Mouse (Mus musculus) kidney, postnatal 36 days (tissue): ENCODE data around the gene Myo7a.

ENCODE experiments used
- DNase-seq, 2 experiments: peaks; one replicate each; pipeline ENCODE4 v3.0.0; 2021 to 2022; ENCODE audit warnings: mixed read lengths in 2 of 2

The Myo7a gene

DNA sequence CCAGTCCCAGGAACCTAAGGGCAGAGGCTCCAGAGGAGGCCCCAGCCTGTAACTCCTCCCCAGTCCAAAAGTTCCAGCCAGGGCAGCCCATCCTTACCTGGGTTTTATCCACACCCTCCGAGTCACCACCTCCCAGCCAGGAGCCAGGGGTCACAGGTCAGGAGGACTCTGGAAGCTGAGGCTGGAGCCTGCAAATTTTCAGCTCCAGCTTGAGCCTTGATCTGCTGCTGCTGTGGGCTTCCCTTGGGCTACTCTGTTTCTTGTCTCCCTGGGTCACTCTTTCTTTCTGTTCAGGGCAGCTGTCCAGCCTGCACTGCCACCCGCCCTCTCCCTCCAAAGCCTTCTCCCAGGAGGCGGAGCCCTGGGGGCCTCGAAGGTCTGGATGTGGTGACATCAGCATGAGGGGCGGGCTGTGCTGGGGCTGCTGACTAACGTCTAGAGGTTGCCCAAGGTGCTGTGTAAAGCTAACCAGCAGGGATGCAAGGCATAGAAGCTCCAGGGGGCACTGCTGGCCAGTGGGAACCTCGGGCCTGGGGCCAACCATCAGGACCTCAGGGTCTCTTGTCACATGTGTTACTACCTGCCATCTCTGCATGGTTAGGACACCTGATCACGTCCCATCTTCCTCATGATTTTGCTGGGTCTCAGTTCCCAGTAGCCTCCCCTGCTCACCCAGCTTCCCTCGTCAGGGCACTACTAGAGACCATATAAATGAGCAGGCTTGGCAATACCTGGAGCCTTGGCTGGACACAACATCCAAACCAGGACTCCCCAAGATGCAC is at the start of gene Myo7a:
Gene Myo7a, minus strand, starts transcription at position 346 of the 782 bp plus-strand sequence.
- DNase-seq, result peak; percentile 84 to 87

DNA sequence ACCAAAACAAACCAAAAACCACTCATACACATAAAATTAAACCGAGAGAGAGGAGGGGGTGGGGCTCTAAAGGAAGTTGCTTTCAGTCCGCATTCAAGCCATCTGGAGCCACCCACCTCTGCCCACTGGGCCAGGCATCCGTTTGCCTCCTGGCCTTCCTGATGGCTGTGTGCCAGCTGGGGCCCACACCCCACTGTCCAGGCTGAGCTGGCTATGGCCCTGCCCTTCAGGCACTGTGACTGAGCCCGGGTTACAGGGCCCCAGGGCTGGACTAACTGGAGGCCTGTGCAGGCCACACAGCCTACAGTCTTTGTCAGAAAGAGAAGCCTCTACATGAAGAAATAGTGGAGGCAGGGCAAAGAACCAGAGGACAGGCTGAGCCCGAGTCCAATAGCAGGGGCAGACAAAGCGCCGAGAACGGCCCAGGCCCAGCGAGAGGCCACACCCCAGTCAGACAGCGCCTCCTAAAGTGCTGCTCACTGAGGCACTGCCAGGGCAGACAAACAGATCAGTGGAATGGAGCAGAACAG is 45.7 kb upstream of the Myo7a start:
- peak; percentile 24 to 48 for DNase-seq

DNA sequence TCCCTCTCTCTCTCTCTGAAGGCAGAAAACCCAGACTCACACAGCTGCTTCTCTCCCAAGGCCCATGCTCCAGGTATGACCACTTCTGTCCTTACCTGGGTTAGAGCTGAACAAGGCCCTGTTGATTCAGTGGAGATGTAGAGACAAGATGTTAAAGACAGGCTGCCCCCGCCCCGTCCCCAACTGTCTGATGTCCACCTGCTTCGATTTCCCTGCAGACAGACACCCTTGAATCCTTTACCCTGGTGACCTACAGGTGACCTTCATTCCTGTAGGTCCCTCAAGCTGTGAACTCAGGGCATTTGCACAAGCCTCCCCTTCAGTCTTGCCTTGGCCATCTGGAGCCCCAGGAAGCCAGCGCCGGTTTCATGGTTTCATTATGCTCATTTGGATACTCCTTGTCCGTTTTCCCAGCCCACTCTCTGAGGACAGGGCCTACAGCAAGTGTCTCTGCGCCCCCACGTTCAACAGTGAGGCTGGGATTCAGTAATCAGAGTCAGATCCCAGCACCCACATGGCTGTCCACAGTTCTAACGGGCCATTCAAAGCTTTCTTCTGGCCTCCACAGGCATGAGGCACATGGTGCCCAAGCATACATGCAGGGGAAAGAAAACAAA is 45.2 kb upstream of the Myo7a start:
- no peak for DNase-seq

DNA sequence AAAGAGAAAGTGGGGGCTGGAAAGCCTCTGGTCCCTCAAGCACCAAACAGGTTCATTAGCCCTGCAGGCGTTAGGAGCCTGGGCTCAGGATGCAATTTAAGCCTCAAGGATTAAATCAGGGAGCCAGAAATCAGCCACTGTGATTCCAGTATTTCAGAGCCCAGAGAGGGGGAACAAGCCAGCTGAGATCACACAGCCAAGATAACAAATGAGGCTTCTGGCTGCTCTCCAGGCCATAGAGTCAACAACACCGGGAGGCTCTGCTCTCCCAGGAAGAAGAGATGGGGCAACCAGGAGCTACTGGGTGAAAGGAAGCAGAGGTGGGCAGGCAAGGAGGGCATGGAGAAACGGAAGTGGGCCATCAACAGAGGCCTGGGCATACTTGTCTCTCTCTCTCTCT is 44.4 kb upstream of the Myo7a start:
- DNase-seq, result no peak

GRCm38 (mm10) chr7:98162239-98162638 is 42.9 kb upstream of the Myo7a start:
- DNase-seq, result no peak

DNA sequence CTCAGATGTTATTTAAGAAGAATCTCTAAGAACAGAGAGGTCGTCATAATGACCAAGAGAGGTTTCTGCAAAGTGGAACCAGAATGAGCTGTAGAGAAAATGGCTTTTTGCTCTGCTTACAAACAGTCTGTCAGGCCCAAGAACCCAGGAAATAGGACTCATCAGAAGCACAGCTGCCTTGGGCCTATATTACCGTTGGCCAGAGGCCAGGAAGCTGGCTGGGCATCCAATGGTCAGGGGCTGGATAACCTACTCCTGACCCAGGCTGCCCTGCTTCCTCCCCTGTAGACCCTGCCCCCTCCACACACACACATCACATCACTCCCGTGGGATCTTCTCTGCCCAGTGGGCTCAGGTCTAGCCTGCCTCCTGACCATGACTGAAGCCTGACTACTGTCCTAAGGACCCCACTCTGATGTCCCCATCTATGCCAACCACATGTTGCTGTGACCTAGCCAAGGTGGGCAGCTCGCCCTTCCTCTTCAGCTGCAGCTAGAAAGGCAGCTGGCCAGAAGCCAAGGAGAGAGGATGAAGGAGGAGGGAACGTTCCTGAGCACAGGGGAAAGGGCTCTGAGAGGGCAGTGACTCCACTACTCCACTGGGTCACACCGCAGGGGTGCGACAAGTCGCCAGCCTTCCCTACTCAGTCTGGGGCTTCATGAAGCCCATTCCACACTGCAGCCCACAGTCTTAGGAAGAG is 40.9 kb upstream of the Myo7a start:
- peak; percentile 26 to 66 for DNase-seq

DNA sequence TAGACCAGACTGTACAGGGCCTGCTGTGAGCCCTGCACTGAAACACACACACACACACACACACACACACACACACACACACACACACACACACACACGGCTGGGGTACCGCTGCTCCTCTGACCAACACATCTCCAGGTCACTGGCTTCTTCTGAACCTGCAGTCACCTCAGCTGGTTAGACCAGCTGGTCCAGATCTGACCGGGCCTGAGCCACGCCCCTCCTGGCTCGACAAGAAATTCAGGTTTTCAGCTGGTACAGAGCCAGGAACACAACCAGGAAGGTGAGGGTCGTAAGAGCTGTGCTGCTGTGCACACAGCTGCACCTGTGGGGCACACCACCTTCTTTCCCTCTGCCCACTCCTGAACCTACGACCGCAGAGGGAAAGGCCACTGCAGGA is 39.2 kb upstream of the Myo7a start:
- DNase-seq, result peak; percentile 77 to 78

- no peak for DNase-seq
Measured at GRCm38 (mm10) chr7:98157636-98158332, 38.5 kb upstream of the Myo7a start.

DNA sequence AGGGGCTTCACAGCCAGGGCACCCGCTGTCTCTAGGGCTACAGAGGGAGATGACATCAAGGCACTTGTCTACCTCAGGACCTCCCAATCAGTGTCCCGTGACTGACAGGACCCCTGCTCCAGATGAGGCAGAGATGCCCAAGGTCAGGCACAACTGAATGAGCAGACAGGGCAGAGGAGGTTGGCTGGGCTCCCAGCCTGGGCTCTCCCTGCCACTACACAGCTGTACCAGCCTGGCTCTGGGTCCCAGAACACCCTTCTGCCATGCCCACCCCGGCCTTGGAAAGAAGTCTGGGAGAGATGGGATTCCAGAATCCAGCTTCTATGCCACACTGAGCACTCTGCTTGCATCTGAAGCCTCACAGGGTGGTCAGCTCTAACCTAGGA is 36.9 kb upstream of the Myo7a start:
- no peak for DNase-seq

DNA sequence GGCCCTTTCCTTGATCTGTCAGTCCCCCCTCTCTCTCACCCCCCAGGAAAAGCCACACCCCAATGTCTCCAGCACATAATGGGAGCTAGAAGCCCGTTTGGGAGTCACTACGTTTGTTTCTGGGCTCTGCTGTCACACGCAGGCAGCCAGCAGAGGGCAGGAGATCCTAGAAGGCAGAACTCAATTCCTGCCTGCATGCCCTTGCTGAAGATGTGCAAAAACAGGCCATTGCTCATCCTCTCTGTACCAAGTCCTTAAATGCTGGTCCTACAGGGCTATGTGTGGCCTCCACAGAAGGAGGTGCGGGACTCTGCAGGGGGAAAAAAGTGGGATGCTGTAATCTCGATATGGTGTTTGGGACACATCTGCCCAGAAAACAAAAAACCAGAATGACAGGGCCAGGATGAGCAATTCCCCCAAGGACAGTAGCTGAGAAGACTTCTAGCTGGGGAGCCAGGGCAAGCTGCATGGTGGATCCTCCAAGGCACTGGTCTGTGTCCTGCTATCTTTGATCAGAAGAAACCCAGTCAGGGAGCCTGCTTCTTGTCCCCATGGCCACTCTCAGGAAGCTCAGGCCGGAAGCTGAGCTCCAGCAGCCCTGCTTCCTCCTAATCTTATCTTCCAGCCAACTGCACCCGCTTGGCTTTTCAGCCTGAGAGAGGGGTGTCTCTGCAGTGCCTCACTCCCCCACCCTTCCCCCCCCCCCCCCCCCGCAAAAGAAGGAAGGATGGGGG is 36.4 kb upstream of the Myo7a start:
- peak; percentile 75 to 90 for DNase-seq

DNA sequence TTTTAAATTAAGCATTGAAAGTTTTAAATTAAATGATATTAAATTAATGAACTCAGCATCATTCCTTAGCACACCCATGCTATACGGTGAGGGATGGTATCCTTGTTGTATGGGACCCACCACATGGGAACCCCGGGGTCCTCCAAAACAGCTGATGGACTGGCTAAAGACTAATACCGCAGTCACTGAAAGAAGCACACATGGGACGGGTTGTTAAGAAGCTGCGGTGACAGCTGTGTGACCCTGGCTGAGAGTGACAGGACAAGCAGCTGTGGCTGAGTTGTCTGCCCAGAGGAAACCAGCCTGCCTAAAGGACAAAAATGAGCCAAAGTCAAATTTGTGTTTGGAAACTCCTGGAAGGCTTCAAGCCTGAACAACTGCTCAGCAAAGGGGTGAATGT is 34.6 kb upstream of the Myo7a start:
- no peak for DNase-seq

GRCm38 (mm10) chr7:98153345-98153744 is 34.0 kb upstream of the Myo7a start:
- DNase-seq, result no peak

- peak in 1 of 2 experiments; percentile 54 for DNase-seq
Measured at GRCm38 (mm10) chr7:98152400-98152799, 33.1 kb upstream of the Myo7a start.

DNA sequence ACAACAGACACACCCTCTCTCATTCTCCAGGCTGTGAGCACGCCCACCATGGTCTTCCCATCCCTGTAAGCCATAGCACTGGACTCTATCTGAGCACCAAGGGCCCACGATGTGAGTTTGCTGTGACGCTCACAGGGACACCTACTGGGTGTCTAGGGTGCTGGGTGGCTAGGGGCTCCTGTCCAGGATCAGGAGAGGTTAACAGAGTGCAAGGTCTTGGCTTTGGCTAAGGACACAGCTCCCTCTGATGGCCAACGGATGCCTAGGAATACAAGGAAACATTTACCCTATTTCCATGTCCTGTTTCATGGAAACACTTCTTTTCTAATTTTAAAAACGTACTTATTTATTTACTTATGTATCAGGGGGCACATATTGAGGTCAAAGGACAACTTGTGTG is 31.2 kb upstream of the Myo7a start:
- peak in 1 of 2 experiments; percentile 67 for DNase-seq

DNA sequence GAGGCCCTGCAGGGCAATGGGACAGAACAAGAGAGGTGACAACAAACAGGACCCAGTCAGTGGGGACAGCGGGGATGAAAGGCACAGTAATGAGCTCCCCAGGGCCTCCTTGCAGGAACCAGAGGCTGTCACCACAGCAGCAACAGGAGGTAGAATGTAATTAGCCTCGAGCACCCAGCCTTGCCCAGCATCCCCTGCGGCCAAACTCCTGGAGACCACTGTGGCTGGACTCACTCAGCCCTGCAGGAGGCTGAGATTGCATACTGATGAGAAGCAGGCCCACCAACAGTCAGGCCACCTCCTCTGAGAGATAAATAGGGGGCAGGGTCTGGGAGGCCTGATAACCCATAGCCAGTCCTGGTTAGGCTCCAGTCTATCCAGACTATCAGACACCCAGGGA is 30.5 kb upstream of the Myo7a start:
- no peak for DNase-seq

- no peak for DNase-seq
Measured at GRCm38 (mm10) chr7:98148721-98149407, 29.5 kb upstream of the Myo7a start.

GRCm38 (mm10) chr7:98147766-98148165 is 28.4 kb upstream of the Myo7a start:
- peak; percentile 71 to 75 for DNase-seq

GRCm38 (mm10) chr7:98146447-98146845 is 27.1 kb upstream of the Myo7a start:
- DNase-seq, result no peak

GRCm38 (mm10) chr7:98145842-98146446 is 26.6 kb upstream of the Myo7a start:
- no peak for DNase-seq

DNA sequence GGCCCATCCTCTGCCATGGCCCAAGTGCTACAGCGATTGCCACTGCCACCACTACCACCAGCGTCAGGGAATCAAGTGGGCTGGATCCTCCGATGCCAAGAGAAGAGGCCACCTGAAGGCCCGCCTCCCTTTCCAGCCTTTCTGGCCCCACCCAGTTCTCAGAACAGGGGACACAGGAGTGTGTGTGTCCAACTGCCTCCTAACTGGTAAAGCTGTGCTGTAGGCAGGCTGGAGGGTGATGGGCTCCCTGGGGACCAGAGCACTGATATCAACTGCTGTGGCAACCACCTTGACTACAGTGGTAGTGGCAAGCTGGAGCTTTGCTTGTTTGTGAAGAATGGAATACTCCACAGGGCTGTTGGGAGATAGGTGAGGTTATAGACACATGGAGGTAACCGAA is 26.1 kb upstream of the Myo7a start, which contains the start of gene Omp:
Gene Omp, minus strand, starts transcription at position 101 of the 400 bp plus-strand sequence.
- DNase-seq, result no peak

DNA sequence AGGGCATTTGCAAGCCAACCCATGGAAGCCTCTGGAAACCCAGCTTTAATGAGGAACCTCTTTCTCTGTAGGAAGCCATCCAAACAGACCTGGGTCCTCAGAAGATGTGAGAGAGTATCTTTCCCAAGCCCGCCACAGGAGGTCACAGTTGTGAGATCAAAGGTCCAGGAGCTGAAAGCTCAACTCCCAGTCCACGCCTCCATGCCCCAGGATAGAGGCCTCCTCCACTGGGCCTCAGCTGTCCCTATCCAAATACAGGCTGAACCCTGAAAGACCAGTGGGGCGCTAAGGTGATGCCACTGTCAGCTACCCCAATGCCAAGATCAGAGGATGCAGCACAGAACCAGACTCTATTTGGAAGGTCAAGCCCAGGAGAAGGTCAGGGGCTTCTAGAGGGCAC is 23.3 kb upstream of the Myo7a start:
- DNase-seq, result no peak
